Mouse (Mus musculus) CD4-positive, CD25-positive, alpha-beta regulatory T cell, adult 2 months (primary cell): ENCODE data around the gene Gpd1.
"Not testable (repeated sequence)": the region's sequence is repeated elsewhere in the genome, so short reads cannot be mapped to it uniquely, and the experiment has no call there.

Experiments used
- DNase-seq: peaks from one replicate; pipeline ENCODE4 v3.0.0-alpha.2; 2012; ENCODE audit warnings: low read depth, low spot score

Gene Gpd1

DNA sequence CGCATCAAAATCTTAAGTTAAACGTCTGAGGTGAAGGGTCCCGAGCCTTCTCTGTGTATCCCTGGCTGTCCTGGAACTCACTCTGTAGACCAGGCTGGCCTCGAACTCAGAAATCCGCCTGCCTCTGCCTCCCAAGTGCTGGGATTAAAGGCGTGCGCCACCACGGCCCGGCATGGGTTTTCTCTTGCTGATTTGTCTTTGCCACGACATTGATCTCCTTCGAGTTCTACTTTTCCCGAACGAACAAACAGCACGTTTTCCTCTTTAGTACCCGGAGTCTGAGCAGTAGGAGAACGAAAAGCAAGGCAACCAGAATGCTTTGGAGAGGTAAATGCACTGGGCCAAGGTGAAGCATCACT is 15.7 kb upstream of the Gpd1 start:
- DNase-seq: not testable (repeated sequence)

- DNase-seq: peak; percentile 93
Observed at GRCm38 (mm10) chr15:99701999-99702900, 15.1 kb upstream of the Gpd1 start, which contains the start of gene Smarcd1. Gene Smarcd1 (plus strand): TSS chr15:99702129.

GRCm38 (mm10) chr15:99703104-99703503 is 14.2 kb upstream of the Gpd1 start:
- DNase-seq: no peak

GRCm38 (mm10) chr15:99703676-99704040 is 13.7 kb upstream of the Gpd1 start:
- no peak for DNase-seq

- no peak for DNase-seq
Observed at GRCm38 (mm10) chr15:99704041-99704681, 13.2 kb upstream of the Gpd1 start.

- DNase-seq: no peak
Observed at GRCm38 (mm10) chr15:99704881-99705280, 12.4 kb upstream of the Gpd1 start.

DNA sequence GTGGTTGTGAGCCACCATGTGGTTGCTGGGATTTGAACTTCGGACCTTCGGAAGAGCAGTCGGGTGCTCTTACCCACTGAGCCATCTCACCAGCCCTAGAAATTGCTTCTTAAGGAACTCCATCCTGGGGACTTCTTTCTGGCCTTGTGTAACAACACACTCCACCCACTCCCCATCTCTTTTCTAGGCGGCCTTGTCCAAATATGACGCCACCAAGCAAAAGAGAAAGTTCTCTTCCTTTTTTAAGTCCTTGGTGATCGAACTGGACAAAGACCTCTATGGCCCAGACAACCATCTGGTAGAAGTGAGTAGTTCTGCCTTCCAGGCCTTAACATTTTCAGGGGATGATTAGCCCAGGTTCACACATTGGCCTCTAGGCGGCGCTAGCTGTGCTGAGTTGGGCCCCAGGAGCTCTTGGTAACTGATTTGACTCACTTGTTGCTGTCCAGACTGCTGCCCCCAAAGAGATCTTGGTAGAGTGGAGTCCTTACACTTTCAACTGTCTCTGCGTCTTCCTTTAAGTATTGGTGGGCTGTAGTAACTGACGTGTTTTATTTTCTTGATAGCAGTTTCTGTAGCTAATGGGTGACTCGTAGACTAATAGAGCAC is 11.8 kb upstream of the Gpd1 start, which contains the start of gene Gm17349:
Gene Gm17349, minus strand, starts transcription at position 51 of the 609 bp plus-strand sequence.
- DNase-seq: peak; percentile 84

DNA sequence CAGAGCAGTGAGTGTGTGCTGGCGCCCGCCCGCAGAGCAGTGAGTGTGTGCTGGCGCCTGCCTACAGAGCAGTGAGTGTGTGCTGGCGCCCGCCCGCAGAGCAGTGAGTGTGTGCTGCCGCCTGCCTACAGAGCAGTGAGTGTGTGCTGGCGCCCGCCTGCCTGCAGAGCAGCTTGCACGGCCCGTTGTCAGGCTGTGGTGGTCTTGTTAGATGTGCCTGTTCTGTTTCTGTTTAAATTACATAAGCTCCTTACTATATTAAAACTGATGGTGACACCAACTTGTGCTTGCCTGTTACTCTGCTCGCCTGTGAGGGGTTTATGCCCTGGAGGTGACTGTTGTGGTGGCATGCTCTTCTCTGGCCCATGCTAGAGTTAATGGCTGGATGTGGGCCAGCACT is 9.1 kb upstream of the Gpd1 start:
- DNase-seq: no peak

DNA sequence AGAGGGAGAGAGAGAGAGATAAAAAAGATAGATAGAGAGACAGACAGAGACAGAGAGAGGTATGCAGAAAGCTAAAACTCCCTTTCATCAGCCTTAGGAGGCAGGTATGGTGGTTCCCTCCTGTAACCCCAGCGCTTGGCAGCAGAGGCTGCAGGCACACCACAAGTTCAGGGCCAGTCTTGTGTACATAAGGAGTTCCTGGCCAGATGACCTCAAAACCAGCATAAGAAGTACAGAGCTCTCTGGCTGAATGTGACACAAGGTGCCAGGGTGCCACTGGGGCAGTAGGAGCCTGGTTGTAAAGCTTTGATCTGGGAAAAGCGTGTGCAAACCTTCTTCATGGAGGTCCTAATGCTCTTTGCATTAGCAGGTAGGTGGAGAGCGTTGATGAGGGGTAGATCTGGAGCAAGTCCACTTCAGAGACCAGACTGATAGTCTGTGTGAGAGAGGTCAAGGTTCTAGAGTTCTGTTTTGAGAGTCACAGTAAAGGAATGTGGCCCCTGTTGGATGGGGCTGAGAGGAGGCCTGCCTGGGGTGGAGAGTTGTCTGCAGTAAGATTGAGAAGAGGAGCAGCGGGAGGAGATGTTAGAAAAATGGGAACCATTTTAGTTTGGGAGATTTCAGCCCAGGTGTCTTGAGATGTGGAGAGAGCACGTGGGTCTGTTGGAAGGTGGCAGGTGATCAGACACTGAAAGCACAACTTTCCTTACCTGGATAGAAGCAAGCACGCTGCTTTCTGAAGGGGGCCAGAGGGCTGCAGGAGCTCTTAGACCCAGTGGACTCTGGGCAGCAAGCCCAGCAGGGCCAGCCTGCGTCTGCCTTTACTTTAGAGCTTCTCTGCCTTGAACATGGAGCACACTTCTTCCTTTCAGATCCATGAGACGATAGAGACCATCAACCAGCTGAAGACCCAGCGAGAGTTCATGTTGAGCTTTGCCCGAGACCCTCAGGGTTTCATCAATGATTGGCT is 6.8 kb upstream of the Gpd1 start:
- no peak for DNase-seq

GRCm38 (mm10) chr15:99711491-99711890 is 5.8 kb upstream of the Gpd1 start:
- no peak for DNase-seq

- DNase-seq: no peak
Observed at GRCm38 (mm10) chr15:99712666-99713559, 4.4 kb upstream of the Gpd1 start.

- DNase-seq: no peak
Observed at GRCm38 (mm10) chr15:99713569-99713968, 3.7 kb upstream of the Gpd1 start.

DNA sequence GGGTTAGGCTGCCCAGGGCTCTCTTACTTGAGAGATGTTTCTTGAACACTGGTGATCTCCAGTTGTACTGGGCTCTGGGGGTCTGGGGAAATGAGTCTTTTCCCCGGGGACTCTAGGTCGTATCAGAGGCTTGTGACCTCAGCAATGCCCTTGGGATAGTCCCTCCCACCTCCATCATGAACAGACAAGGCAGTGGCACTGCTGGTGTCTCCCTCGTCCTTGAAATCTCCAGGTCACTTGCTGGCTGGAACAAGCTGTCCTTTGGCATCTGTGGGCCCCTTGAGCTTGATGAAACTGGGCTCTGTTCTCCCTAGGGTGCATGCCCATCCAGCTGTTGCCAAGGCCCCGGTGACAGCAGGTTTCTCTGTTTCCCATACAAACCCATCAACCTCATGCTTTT is 3.1 kb upstream of the Gpd1 start:
- DNase-seq: no peak

GRCm38 (mm10) chr15:99714858-99715257 is 2.5 kb upstream of the Gpd1 start:
- peak; percentile 80 for DNase-seq

DNA sequence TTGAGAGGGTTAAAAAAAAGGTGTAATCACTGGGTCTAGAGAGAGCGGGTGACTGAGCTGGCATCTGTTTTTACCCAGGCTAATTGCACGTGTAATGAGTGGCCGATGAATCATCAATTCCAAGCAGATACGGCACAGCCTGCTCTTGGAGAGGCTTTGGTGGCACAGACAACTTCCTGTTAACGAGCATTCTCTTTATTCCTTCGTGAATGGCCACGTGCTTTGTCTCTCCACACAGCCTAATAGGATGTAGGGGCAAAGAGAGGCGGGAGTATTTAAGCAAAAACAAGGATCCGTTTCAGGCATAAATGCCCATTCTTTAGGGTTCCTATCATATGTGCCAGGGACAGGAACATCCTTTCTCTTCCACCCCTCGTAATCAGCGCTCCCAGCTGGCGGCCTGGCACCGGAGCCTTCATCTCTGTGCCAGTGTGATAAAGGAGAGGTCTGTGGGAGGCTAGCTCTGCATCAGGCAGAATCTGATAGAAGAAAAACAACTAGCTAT is 1.9 kb upstream of the Gpd1 start:
- DNase-seq: no peak

DNA sequence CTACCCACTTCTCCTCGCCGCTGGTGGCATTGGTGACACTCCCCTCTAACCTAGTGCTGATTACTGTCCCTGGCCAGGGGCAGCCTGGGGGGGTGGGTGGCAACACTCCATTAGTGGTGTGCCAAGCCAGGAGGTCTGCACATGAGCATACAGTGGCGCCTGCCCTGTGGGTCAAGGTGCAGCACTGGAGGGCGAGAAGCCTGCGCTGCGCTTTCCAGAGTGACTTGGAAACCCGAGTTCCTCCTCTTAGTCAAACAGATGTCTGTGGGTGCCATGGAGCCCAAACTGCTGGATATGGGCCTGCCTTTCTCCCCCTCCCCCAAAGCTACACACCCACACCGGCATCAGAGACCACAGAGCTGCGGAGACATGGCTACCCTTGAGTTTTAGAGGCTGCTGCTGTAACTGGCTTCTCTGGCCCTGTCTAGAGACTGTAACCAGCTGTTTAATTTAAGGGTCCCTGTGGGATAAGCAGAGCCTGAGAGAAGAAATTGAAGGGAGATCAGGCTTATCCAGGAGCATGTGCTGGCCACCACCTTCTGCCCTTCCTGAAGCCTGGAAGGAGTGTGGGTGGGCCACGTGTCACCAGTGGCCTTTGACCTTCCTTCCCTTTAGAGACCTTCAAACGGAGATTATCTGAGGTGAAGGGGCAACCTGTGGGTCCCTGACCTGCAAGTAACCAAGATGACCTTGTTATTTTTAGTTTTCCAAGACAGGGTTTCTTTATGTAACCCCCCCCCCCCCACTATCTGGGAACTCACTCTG is 1.2 kb upstream of the Gpd1 start:
- DNase-seq: no peak

- DNase-seq: no peak
Observed at GRCm38 (mm10) chr15:99716814-99717213, 501 bp upstream of the Gpd1 start.

DNA sequence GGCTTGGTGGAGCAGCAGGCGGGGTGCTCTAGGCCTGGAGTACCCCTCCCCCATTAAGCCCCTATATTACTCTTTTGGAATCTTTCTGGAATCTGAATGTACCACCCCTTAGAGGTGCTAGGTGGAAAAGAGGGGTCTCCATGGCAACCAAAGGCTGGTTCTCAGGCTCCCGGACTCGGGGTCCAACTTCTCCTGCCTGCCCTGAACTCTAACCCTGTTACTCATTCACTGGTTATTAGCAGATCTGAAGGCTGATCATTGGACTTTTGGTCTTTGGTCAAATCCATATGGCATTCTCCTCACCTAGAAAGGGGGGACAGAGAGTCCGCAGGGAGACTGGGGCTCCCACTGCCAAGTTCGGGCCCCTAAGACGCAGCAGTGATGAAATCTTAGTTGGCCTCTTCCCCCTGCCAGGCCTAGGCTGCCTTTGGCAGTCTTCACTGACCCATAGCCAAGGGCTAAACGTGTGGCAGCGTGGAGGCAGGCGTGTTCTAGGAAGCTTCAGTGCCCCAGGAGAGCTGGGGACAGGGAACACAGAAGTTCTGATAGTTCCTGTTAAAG is 1.2 kb downstream of the Gpd1 start:
- DNase-seq: no peak

GRCm38 (mm10) chr15:99719865-99720264 is 2.5 kb downstream of the Gpd1 start:
- no peak for DNase-seq
